Mouse (Mus musculus) embryo, embryonic 11.5 days (tissue): ENCODE data around the gene Slc17a4.

ENCODE experiments used
- DNase-seq: peaks from one replicate; pipeline ENCODE4 v3.0.0-alpha.2; 2012; ENCODE audit warnings: low read depth, low spot score

The Slc17a4 gene

DNA sequence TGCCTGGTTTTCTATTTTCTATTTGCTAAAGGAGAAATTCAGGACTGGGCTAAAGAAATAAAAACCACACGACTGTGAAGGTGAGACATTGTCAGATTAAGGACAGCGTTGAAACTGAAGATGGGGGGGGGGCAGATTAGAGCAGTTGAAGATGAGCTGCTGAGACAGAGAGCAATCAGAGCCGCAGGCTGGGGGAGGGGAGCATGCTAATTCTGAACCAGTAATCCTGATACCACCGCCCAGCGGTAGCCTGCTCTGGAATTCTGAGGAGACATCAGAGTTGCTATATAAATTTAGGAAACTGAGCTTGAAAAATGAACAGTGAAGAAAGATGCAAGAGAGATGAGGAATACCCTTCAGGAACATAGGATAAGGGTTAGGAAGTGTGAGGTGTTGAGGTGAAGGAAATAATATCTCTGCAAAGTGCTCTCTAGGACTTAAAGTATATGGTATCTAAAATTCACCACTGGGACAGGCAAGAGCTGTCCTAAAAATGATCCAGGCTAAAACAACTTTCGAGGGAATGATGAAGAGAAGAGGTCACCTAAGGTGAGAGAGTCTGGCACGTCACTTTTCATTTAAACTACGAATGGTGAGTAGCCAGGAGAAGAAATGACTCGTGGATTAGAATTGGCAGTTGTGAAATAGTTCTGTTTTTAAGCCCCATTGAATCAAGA, 22.1 kb downstream of the Slc17a4 start:
- no peak for DNase-seq

DNA sequence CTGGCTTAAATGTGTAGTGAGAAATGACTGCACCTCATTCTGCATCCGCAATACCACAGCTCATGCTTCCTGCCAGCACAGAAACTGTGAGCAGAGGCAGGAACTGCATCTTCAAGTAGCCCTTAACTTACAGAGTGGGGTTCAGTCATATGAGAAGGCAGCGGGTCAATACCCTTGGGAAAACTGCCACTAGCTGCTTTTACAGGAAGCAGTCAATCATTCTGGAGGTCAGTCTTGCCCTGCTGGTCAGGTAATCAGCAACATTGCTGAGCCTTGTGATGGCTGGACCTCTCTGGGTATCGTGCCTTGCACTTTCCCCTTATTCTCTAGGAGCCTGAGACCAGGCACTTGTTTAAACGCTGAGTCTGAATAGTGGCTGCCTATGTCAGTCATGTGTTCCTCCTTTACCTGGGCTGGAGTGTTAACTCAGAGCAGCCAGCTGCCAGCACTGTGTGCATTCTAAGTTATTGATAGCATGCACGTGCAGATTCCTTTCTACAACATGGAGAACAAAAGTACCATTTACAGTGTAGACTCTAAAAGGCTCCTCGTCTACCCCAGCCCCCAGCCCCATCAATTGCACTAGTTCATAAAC, 25.7 kb downstream of the Slc17a4 start:
- no peak for DNase-seq

DNA sequence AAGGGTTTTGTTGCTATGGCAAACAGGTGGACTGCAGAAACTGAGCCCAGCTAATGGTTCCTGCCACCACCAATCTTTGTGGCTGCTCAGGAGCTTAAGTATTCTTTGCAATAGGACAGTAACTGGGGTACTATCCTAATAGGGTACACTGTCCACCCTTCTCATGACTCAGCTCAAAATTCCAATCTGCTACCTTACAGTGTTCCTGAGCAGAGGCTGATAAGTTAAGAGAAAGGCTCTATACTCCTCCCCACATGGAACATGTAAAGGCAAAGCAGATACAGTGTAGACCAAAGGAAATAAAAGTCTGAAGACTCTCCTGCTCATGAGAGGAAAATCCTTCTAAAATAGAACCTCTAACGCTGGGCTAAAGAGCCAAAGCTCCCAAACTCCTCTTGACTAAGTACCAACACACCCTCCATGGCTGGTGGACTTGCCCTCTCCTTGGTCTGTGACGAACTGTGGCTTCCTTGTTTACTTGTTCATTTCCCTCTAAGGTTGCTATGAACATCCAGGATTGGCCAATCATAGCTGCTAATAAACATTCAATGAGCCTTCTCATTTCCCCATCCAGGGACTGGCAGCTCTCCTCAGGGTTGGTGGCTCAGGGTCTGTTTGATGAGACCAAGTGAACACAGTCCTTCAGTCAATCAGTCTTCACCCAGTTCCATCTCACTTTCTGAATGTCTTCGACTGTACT, 27.6 kb downstream of the Slc17a4 start:
- no peak for DNase-seq

DNA sequence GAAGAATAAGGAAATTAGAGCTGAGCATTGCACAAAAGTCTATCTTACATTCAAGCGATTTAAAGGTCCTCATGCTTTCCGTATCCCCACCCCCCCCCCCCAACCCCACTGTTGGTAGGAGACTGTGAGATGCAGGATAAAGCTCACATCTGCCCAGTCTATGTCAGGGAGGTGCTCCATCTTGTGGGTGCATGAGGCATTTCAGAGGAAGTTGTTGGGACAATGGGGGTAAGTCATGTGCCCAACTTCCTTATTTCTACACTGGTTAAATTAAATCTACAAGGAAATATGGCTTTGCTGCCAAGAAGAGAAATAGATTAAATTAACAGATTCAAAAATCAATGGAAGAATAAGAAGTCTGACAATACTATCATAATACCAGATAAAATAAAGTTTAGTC, 29.3 kb downstream of the Slc17a4 start:
- no peak for DNase-seq

DNA sequence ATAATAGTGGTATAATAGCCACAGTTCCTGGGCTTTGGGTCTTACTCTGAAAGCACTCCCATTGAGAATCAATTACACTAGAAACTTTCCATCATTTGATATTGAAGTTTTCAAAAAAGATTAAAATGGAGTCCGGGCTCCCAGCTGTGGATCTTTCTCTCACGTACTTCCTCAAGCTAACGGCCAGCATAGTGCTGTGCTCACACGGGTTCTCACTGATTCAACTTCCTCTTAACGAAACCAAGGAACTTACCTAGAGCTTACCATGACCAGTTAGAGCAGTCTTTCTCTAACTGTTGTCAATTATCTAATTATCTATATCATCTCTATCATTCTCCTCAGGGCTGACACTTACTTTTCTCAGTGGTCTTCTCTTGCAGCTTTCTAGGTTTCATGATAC, 35.2 kb downstream of the Slc17a4 start:
- no peak for DNase-seq

DNA sequence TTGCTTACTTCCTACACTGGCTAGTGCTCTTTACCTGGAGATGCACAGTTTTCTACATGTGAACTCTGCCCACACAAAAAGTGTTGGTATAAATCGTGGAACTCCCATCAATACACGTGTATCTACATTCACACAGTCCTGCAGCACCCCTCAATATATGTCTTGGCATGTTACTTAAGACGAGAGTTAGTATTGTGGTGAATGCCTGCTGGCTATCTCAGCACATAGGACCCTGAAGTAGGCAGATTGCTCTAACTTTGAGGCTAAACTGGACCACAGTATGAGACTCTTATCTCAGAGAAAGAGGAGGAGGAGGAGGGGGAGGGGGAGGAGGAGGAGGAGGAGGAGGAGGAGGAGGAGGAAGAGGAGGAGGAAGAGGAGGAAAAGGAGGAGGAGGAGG, 35.7 kb downstream of the Slc17a4 start:
- no peak for DNase-seq

DNA sequence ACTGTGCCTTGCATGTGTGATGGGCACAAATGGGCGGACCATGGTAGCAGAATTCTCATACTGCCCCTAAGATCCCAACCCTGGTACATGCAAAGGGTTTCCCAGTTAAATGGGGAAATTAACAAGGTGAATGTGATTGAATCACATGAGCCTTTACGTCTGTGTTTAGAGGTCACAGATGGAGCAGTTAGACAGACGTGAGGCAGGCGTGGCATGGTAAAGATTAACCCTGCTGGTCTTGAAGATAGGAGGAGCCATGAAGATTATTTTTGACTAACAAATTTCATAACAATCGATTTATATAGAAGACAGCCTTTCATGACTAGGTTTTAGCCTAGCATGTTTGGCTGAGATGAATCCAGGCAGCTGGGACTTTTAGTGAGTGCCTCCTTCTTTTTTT, 41.7 kb downstream of the Slc17a4 start:
- DNase-seq, result no peak

DNA sequence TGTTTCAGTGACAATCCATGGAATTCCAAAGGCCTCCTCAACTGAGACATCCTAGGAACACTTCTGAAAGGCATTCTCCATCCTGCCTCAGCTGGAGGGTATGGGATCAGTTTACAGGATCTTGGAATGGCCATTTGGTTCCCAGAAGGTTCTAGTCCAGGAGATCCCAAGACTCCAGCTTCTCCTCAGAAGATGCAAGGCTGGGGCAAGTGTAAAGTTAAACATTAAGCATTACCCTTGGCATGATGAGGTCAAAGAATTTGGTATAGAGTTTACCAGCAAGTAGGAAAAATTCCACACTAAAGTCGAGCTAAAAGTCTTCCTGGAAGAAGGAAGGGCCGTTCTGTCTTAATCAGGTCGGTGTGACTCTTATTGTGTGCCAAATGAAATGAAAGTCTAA, 44.8 kb downstream of the Slc17a4 start:
- no peak for DNase-seq

DNA sequence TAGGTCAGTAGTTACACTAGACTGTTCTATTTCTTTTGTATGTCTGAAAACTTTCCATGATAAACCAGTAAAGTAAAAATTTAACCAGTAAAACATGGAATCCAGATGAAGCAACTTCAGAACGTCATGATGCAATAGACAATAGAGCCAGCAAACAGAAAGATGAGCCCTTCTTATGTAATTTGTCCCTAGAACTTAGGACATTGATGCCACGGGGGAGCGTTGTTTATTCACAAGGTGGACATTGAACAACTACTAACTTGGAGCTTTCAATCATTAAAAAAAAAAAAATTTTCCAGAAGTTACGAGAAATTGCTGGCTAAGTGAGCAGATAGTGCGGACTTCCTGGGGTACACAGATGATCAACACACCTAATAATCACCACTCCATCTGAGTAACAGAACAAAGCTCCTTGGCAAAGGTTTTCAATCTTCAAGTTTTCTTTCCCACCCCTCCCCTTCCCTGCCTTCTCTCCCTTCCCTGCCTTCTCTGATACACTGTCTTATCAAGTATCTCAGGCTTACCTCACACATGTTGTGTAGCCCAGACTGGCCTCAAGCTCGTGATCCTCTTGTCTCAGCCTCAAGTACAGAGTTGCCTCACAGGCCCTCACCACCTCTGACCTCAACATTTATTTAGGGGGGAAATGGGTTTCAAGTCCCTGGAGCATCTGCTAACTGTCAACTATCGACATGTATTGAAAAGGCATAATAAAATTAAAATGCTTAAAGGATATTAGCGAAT, 45.8 kb downstream of the Slc17a4 start:
- DNase-seq, result no peak

DNA sequence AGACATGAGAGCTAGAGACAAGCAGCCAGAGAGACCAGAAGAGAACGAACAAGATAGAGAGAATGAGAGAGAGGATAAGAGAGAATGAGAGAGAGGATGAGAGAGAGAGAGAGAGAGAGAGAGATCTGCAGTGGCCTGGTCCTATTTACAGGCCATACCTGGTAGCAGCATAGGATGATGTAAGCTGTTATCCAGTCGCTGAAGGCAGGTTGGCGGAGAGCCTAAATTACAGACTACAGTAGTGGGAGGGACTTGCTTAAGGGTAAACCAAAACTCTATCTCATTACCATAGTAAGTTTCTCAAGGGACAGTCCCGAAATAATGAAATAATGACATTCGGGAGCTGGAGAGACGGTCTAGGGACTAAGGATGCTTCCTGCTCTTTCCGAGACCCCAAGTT, 47.4 kb downstream of the Slc17a4 start, which contains the start of gene Slc17a1:
TSS of gene Slc17a1 (plus strand) at position 346 of the 400 bp plus-strand sequence.
- DNase-seq, result no peak

DNA sequence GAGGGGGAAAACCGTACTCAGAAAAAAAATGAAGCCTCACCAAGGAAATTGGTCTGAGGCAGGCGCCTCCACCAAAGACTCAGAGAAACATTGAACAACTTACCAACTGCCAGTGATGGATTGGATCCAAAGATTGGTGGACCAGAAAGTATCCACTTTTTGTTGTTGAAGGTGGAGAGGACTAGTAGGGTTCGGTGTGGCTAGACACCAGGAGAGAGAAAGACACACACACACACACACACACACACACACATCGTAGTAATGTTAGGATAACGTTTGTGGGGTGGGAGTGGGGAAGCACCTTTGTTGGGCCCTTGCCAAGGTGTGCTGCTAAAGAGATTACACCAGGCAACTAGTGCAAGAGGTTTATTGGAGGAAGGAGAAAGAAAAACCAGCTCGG, 47.8 kb downstream of the Slc17a4 start:
- DNase-seq, result no peak

DNA sequence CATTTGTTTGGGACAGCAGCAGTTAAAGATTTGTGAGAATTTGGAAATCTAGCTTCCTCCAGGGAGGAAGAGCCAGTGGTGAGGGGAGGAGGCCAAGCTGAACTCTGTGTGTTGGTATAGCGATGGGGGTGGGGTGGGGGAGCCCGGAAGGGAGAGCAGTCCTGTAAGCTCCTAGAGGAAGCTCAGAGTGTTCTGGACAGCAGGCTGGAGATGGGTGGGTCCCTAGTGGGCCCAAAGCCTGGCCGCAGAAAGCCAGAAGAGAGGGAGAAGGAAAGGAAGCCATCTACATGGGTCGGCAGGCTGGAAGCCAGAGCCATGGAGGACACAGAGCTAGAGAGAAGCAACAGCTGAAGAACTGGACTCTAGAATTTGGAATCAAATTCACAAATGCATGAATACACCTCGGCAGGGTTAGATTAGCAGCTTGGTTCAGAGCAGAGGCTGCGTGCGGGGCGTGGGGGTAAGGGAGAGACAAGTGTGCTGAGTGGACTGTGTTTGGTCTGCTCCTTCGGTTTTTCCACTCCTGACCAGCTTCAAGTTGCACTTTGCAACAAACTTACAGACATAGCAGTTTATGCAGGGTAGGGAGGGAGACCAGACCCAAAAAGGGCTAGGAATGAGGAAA, 48.6 kb downstream of the Slc17a4 start:
- no peak for DNase-seq

DNA sequence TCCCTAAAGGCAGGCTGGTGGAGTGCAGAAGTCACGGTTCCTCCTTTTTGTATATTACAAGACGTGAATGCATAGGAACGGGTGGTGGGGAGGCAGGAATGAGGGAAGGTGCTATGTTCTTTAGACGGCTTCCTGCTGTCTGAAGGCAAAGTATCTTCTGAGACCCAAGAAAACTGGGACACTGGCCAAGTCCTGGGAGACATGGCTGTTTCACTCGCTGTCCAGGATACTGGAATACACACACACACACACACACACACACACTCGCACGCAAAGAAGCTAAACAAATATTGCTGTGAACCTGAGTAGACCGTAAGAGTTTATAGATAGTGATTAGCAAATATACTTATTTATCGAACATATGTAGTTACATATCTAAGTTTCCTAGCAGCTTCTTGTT, 50.1 kb downstream of the Slc17a4 start:
- no peak for DNase-seq

DNA sequence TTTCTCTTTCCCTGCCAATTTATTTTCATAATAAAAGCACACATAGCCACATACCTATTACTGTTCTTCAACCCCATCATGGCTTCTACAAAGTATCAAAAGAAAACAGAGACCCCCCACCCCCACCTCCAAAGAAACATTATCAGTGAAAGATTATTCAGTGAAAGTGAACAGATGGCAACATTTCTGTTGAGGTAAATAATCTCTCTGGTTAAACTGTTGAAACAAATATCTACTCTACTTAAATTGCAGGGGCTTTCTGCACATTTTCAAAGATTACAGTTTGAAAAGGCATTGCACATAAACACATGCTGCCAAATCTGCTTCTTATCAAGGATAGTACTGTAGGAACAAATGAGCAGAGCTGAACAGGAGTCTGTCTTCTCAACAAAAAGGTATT, 53.0 kb downstream of the Slc17a4 start:
- DNase-seq, result no peak

DNA sequence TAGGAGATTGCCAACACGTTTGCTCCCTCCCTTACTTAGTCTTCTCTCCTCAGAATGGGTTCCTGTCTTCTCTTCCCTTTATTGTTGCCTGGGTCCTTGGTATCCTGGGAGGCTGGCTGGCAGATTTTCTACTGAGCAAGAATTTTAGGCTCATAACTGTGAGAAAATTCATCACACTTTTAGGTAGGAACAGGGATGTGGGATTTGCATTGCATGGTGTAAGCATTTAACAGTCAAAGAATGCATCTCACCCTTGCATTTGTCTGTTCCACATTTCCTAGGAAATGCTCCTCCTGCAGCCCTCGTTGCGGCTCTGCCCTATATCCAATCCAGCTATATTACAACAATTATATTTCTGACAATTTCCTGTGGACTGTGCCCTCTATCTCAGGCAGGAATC, 58.4 kb downstream of the Slc17a4 start:
- no peak for DNase-seq

DNA sequence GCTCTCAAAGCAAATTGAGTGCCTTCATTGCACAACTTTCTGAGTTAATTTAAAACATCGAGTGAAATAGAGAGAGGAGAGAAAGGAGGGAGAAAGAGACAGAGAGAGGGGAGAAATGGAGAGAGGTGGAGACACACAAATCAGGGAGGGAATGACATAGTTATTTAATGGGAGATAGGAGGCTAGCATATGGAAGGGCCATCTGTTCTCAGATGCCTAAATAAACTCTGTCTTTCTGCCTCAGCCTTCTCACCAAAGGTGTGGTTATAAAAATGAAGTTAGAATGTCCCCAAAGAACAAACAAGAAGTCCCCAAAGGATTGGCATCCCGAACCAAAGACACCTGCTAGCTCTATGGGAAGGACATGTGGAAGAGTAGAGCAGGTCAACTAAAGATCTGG, 65.5 kb downstream of the Slc17a4 start:
- DNase-seq, result no peak
